Mouse (Mus musculus): ENCODE data around the gene Ppp4r4. TPM values are rescaled to one million over a fixed set of nuclear protein-coding genes. Genes with fewer than 3 reads are reported as not detected.
A peak's percentile ranks its signal among the peaks of the same experiment; 100 is the strongest.

The Ppp4r4 gene
- total and polyA plus RNA-seq, 2 experiments: 1.3 to 6.5 TPM

GRCm38 (mm10) chr12:103635846-103636245 lies 103.8 kb downstream of the Ppp4r4 start:
- no peaks in the 10 kb centered on the region for H3K27me3 ChIP-seq (ENCODE audit: control insufficient read depth, insufficient read depth, low read length)
- H3K4me1 ChIP-seq (ENCODE audit: control insufficient read depth, insufficient read depth, low read length): peaks cover 23% of the 10 kb centered on the region
- peak; percentile 99 for DNase-seq (ENCODE audit: extremely low read depth, low read depth, low spot score)
- no peak for TF ChIP-seq CTCF (IDR thresholded peaks at IDR 0.05; ENCODE audit: low read depth, low read length)
- no peak for TF ChIP-seq POLR2A (IDR thresholded peaks at IDR 0.05; ENCODE audit: extremely low read depth, insufficient read depth, low read length)
- peaks cover 2% of the 10 kb centered on the region; the same call in 1 of the 2 replicates for H3K79me2 ChIP-seq (ENCODE audit: control insufficient read depth, insufficient read depth, low read length)
- peak overlapping the region; percentile 79 for H3K27ac ChIP-seq (replicated peaks; ENCODE audit: insufficient read depth, low read depth, low read length)
- H3K4me3 ChIP-seq (ENCODE audit: insufficient read depth, low read depth, low read length): no peak overlapping the region
- 23% methylated on average over 2 of the region's 2 CpGs for WGBS
- no peaks in the 10 kb centered on the region for H3K36me3 ChIP-seq (ENCODE audit: control insufficient read depth, insufficient read depth, low read length)
- no peak overlapping the region for H3K9ac ChIP-seq (ENCODE audit: low read depth, low read length)

- peak; percentile 59 for DNase-seq (ENCODE audit: extremely low read depth, low read depth, low spot score)
- no peak overlapping the region for H3K9ac ChIP-seq (ENCODE audit: low read depth, low read length)
- H3K27me3 ChIP-seq (ENCODE audit: control insufficient read depth, insufficient read depth, low read length): no peaks in the 10 kb centered on the region
- WGBS: 1% methylated on average over 2 of the region's 2 CpGs
- H3K27ac ChIP-seq (replicated peaks; ENCODE audit: insufficient read depth, low read depth, low read length): no peak overlapping the region
- H3K4me1 ChIP-seq (ENCODE audit: control insufficient read depth, insufficient read depth, low read length): peaks cover 1% of the 10 kb centered on the region; the same call in 1 of the 2 replicates
- H3K36me3 ChIP-seq (ENCODE audit: control insufficient read depth, insufficient read depth, low read length): peaks cover 19% of the 10 kb centered on the region
- no peaks in the 10 kb centered on the region for H3K79me2 ChIP-seq (ENCODE audit: control insufficient read depth, insufficient read depth, low read length)
- no peak overlapping the region for H3K4me3 ChIP-seq (ENCODE audit: insufficient read depth, low read depth, low read length)
- TF ChIP-seq CTCF (IDR thresholded peaks at IDR 0.05; ENCODE audit: low read depth, low read length): peak; percentile 76
- TF ChIP-seq POLR2A (IDR thresholded peaks at IDR 0.05; ENCODE audit: extremely low read depth, insufficient read depth, low read length): no peak
Measured at GRCm38 (mm10) chr12:103643336-103643735, 111.3 kb downstream of the Ppp4r4 start.

- WGBS: 39% methylated on average over 3 of the region's 3 CpGs
- Histone ChIP-seq H3K36me3 (ENCODE audit: control insufficient read depth, insufficient read depth, low read length) (peaks cover 24% of the 10 kb centered on the region), H3K9ac (ENCODE audit: low read depth, low read length) (no peak overlapping the region), H3K27ac (replicated peaks; ENCODE audit: insufficient read depth, low read depth, low read length) (no peak overlapping the region), H3K79me2 (ENCODE audit: control insufficient read depth, insufficient read depth, low read length) (no peaks in the 10 kb centered on the region), H3K27me3 (ENCODE audit: control insufficient read depth, insufficient read depth, low read length) (no peaks in the 10 kb centered on the region), H3K4me1 (ENCODE audit: control insufficient read depth, insufficient read depth, low read length) (peaks cover 1% of the 10 kb centered on the region; the same call in 1 of the 2 replicates), H3K4me3 (ENCODE audit: insufficient read depth, low read depth, low read length) (no peak overlapping the region)
- DNase-seq (ENCODE audit: extremely low read depth, low read depth, low spot score): no peak
- TF ChIP-seq CTCF (IDR thresholded peaks at IDR 0.05; ENCODE audit: low read depth, low read length) (no peak), POLR2A (IDR thresholded peaks at IDR 0.05; ENCODE audit: extremely low read depth, insufficient read depth, low read length) (no peak)
Measured at GRCm38 (mm10) chr12:103643818-103644217, 111.7 kb downstream of the Ppp4r4 start.

- no peak for DNase-seq (ENCODE audit: extremely low read depth, low read depth, low spot score)
- Histone ChIP-seq H3K4me1 (ENCODE audit: control insufficient read depth, insufficient read depth, low read length) (peaks cover 1% of the 10 kb centered on the region; the same call in 1 of the 2 replicates), H3K4me3 (ENCODE audit: insufficient read depth, low read depth, low read length) (no peak overlapping the region), H3K27me3 (ENCODE audit: control insufficient read depth, insufficient read depth, low read length) (no peaks in the 10 kb centered on the region), H3K27ac (replicated peaks; ENCODE audit: insufficient read depth, low read depth, low read length) (no peak overlapping the region), H3K9ac (ENCODE audit: low read depth, low read length) (no peak overlapping the region), H3K79me2 (ENCODE audit: control insufficient read depth, insufficient read depth, low read length) (no peaks in the 10 kb centered on the region), H3K36me3 (ENCODE audit: control insufficient read depth, insufficient read depth, low read length) (peaks cover 29% of the 10 kb centered on the region)
- no peak for TF ChIP-seq CTCF (IDR thresholded peaks at IDR 0.05; ENCODE audit: low read depth, low read length)
- TF ChIP-seq POLR2A (IDR thresholded peaks at IDR 0.05; ENCODE audit: extremely low read depth, insufficient read depth, low read length): no peak
- WGBS: 12% methylated on average over 5 of the region's 5 CpGs
Measured at GRCm38 (mm10) chr12:103644601-103645000, 112.5 kb downstream of the Ppp4r4 start.

- no peaks in the 10 kb centered on the region for H3K27me3 ChIP-seq (ENCODE audit: control insufficient read depth, insufficient read depth, low read length)
- no peak for DNase-seq (ENCODE audit: extremely low read depth, low read depth, low spot score)
- peaks cover 44% of the 10 kb centered on the region for H3K36me3 ChIP-seq (ENCODE audit: control insufficient read depth, insufficient read depth, low read length)
- H3K4me3 ChIP-seq (ENCODE audit: insufficient read depth, low read depth, low read length): no peak overlapping the region
- no peak overlapping the region for H3K9ac ChIP-seq (ENCODE audit: low read depth, low read length)
- 54% methylated on average over 2 of the region's 2 CpGs for WGBS
- TF ChIP-seq CTCF (IDR thresholded peaks at IDR 0.05; ENCODE audit: low read depth, low read length): no peak
- TF ChIP-seq POLR2A (IDR thresholded peaks at IDR 0.05; ENCODE audit: extremely low read depth, insufficient read depth, low read length): no peak
- H3K27ac ChIP-seq (replicated peaks; ENCODE audit: insufficient read depth, low read depth, low read length): no peak overlapping the region
- H3K4me1 ChIP-seq (ENCODE audit: control insufficient read depth, insufficient read depth, low read length): peaks cover 1% of the 10 kb centered on the region; the same call in 1 of the 2 replicates
- no peaks in the 10 kb centered on the region for H3K79me2 ChIP-seq (ENCODE audit: control insufficient read depth, insufficient read depth, low read length)
Measured at GRCm38 (mm10) chr12:103646314-103646713, 114.2 kb downstream of the Ppp4r4 start.

- H3K27ac ChIP-seq (replicated peaks; ENCODE audit: insufficient read depth, low read depth, low read length): no peak overlapping the region
Measured at GRCm38 (mm10) chr12:103653836-103654235, 121.8 kb downstream of the Ppp4r4 start.

More at GRCm38 (mm10) chr12:103653836-103654235, 121.8 kb downstream of the Ppp4r4 start:
- 89% methylated on average over 2 of the region's 2 CpGs for WGBS
- TF ChIP-seq CTCF (IDR thresholded peaks at IDR 0.05; ENCODE audit: low read depth, low read length) (no peak), POLR2A (IDR thresholded peaks at IDR 0.05; ENCODE audit: extremely low read depth, insufficient read depth, low read length) (no peak)
- Histone ChIP-seq H3K4me3 (ENCODE audit: insufficient read depth, low read depth, low read length) (no peak overlapping the region), H3K4me1 (ENCODE audit: control insufficient read depth, insufficient read depth, low read length) (peaks cover 19% of the 10 kb centered on the region), H3K9ac (ENCODE audit: low read depth, low read length) (no peak overlapping the region), H3K79me2 (ENCODE audit: control insufficient read depth, insufficient read depth, low read length) (no peaks in the 10 kb centered on the region), H3K27me3 (ENCODE audit: control insufficient read depth, insufficient read depth, low read length) (no peaks in the 10 kb centered on the region), H3K36me3 (ENCODE audit: control insufficient read depth, insufficient read depth, low read length) (peaks cover 47% of the 10 kb centered on the region)
- no peak for DNase-seq (ENCODE audit: extremely low read depth, low read depth, low spot score)

Measured in liver, adult 2 months (tissue).